Mouse (Mus musculus) testis, adult 2 months (tissue): ENCODE data around the gene Cyp2c69.
"Not testable (repeated sequence)": the region's sequence is repeated elsewhere in the genome, so short reads cannot be mapped to it uniquely, and the experiment has no call there.

Experiments
- CTCF ChIP-seq: fragments of 200-500 bp; IDR thresholded peaks from 2 replicates; pipeline ENCODE4 v1.5.1; 2012; ENCODE audit warnings: low read depth, mild to moderate bottlenecking, inconsistent platforms, low read length, moderate library complexity; ENCODE audit not compliant: control insufficient read depth, insufficient read depth, insufficient replicate concordance
- POLR2A ChIP-seq: fragments of 200-500 bp; IDR thresholded peaks from 2 replicates; pipeline ENCODE4 v1.6.1; 2012; ENCODE audit warnings: low read depth, mild to moderate bottlenecking, inconsistent platforms, low read length, moderate library complexity; ENCODE audit not compliant: control insufficient read depth

- not testable (repeated sequence) for TF ChIP-seq POLR2A, CTCF
Observed at GRCm38 (mm10) chr19:39815991-39816390, 70.6 kb downstream of the Cyp2c69 start.
